Mouse (Mus musculus) monocyte, adult 2 months (primary cell): ENCODE measurements around the gene Hist1h2ac.
"Not testable (repeated sequence)": the region's sequence is repeated elsewhere in the genome, so short reads cannot be mapped to it uniquely, and the experiment has no call there.

Source experiments
- DNase-seq, 2 experiments: peaks; one replicate each; pipeline ENCODE4 v3.0.0; 2022; ENCODE audit warnings: low spot score in 2 of 2, low read depth in 1 of 2

Hist1h2ac gene

GRCm38 (mm10) chr13:23683755-23684281 is at the start of gene Hist1h2ac, which contains the start of gene Hist1h2bc:
Hist1h2ac (minus strand) TSS chr13:23683948.
Hist1h2bc (plus strand) TSS chr13:23684199.
- peak; percentile 78 to 87 for DNase-seq

DNA sequence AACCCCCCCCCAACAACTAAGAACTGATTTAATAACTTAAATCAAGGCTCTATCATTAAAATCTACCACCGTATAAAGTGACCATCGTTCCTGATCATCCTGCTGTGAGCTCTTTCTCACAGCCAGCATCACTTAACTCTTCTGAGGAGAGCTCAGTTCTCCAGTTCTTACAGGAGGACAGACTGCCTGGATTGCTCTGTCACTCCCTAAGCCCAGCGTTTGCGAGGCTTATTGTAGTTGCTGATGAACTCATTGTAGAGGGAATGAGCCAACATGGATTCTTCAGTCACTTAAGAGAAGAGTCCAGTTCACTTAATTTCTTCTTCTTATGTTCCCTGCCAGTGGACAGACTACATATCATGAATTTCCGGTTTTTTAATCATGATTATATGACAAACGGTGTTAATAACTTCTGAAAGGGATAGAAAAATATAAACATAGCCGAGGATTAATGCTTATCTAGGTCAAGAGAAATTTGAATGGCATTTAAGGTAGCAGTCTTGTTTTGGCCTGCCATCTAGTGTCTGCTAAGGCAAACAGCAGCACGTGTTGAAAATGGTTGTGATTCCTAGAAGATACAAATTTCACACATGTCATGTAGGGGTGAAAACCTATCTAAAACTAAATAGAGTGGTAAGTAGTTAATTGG is 48.5 kb upstream of the Hist1h2ac start:
- DNase-seq = no peak

DNA sequence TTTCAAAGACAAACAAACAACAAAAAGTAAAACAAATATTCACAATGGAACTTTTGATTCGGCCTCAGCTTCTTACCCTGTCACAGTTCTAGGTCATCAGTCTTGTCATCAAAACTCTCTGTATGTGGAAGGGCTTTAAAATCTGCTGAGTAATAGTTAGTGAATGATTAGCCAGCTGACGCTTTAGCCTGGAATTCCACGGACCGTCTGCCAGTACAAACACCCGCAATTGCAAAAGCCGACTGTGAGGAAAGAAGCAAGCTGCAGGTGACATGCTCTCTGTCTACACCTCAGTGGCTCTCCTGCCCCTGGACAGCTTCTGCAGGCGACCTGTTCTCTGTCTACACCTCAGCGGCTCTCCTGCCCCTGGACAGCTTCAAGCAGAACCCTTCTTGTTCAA is 46.7 kb upstream of the Hist1h2ac start:
- no peak for DNase-seq

DNA sequence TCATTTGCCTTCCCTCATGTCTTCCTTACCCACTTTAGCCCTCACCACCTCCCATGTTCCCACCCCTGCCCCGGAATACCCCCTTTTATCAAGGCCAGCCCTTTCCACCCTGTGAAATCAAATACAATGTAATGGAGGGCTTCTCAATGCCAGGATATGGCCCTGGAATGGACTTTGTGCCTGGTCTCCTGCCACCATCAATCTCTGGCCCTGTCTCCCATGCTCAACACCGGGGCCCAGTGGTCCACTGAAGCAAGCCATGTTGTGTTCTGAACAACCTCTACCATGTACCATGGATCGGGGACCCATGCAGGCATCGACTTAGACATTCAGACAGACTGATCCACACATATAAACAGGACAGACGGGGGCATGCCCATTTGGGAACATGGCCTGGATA is 46.0 kb upstream of the Hist1h2ac start:
- DNase-seq = no peak

GRCm38 (mm10) chr13:23729192-23729525 is 45.4 kb upstream of the Hist1h2ac start:
- DNase-seq = no peak

- DNase-seq = no peak
Observed at GRCm38 (mm10) chr13:23728472-23729191, 44.9 kb upstream of the Hist1h2ac start.

- DNase-seq = no peak
Observed at GRCm38 (mm10) chr13:23725213-23725612, 41.5 kb upstream of the Hist1h2ac start.

DNA sequence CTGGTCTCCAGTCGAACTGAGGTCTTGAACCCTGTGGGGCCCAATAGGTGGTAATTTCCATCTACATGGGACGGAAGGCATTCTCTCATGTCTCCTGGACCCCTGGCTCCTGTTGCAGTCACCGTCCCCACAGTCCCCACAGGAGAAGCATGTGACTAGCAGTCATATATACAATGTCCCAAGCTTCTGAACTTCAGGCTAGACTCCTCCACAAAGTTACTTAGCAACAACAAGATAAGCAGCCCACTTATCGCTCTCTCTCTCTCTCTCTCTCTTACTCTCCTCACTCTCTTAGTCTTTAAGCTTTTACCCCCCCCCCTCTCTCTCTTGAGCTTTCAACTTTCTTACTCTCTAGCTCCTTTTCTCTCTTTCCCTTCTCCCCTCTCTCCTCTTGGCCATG is 40.5 kb upstream of the Hist1h2ac start:
- no peak for DNase-seq

GRCm38 (mm10) chr13:23717593-23718245 is 34.0 kb upstream of the Hist1h2ac start:
- not testable (repeated sequence) for DNase-seq

DNA sequence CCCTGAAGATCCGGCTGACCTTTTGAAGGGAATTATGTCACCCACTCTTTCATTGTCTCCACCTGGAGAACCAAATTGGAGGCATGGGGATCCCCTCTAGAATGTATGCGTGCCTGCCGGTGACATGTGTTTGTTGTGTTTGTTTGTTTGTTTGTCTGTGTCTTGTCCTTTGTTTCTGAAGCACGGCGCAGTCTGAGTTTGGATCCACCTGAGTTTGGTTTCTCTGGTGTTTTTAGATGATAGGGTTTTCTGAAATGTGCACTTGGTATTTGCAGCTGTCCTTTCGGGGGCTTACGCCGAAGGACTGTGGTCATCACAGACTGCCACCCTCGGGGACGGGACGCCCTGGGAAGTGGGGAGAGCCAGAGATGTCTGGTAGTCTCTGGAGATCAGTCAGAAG is 33.4 kb upstream of the Hist1h2ac start:
- no peak for DNase-seq

GRCm38 (mm10) chr13:23716261-23717042 is 32.7 kb upstream of the Hist1h2ac start:
- DNase-seq = no peak

- DNase-seq = peak in 1 of 2 experiments; percentile 38
Observed at GRCm38 (mm10) chr13:23710374-23711089, 26.8 kb upstream of the Hist1h2ac start, which contains the start of gene Hfe. Hfe (minus strand) TSS chr13:23710854.

GRCm38 (mm10) chr13:23709714-23710373 is 26.1 kb upstream of the Hist1h2ac start:
- no peak for DNase-seq

- DNase-seq = no peak
Observed at GRCm38 (mm10) chr13:23708654-23709053, 24.9 kb upstream of the Hist1h2ac start.

DNA sequence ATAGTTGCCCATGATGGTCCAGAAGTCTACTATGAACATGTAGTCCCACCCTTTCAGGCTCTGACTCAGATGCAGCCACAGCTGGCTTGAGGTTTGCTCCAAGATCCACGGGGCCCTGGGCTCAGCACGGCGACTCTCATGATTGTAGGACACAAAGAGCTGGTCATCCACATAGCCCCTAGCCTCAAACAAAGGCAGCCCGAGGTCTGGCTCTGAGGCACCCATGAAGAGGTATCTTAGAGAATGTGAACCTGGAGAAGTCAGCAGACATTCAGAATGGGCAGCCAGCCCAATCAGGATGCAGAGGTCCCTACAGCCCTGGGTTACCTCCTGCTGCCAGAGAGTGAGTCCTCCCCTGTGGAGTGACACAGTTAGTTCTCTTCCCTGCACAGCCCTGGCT is 24.3 kb upstream of the Hist1h2ac start:
- DNase-seq = no peak

- no peak for DNase-seq
Observed at GRCm38 (mm10) chr13:23706771-23707170, 23.0 kb upstream of the Hist1h2ac start.

DNA sequence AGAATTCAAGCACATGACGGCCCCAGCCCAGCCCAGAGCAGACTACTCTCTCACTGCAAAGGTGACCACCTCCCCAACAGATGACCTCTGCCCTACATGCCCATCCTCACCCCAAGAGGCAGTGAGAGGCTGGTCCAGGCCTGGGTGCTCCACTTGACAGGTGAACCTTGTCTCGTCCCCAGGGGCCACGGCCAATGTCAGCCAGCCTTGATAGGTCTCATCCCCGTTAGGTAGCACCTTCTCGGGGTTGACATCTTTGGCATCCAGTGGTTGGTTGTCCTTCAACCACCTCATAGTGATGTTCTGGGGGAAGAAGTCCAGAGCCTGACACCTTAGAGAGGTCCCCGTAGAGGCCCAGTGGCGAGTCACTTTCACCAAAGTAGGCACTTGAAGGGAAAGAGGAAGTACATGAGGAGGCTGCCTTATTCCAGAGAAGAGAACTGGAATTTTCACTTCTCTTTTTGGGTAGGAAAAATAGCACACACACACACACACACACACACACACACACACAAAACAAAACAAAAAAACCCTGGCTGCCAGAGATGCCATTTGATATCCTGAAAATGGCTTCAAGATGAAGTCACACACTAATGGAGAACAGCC is 22.1 kb upstream of the Hist1h2ac start:
- DNase-seq = no peak

- DNase-seq = not testable (repeated sequence)
Observed at GRCm38 (mm10) chr13:23702801-23703200, 19.1 kb upstream of the Hist1h2ac start.

GRCm38 (mm10) chr13:23702220-23702619 is 18.5 kb upstream of the Hist1h2ac start:
- DNase-seq = no peak
